In genomic region chr9:7041231-7041630, GRCm38 (mm10) we compare ENCODE assay signal across 12 mouse cellular contexts.
"Had no signal": no experiment of that assay in that cellular context is flagged by ENCODE, and none has a peak within 500 bp of the region (broad histone marks: within the 10 kb centered on the region; RNA-seq: fewer than 3 reads in every experiment).

No protein-coding gene starts in this region.

- DNase-seq: kidney, adult 8-10 months; kidney, postnatal 10 days; kidney, postnatal 36 days; liver, embryonic 13.5 days; lung, adult 2 months; lung, postnatal 14 days; lung, postnatal 4 days; midbrain, embryonic 14.5 days; retina, postnatal 1 day; right cerebral cortex, postnatal 25 days; spleen, adult 18-20 months; thymus, postnatal 25 days had no signal
